Mouse (Mus musculus): ENCODE data around the gene Ubxn6.
"Not testable (repeated sequence)": the region's sequence is repeated elsewhere in the genome, so short reads cannot be mapped to it uniquely, and the experiment has no call there.

Ubxn6 gene

GRCm38 (mm10) chr17:56100811-56101210 lies 26.0 kb upstream of the Ubxn6 start:
- no peak for DNase-seq

DNA sequence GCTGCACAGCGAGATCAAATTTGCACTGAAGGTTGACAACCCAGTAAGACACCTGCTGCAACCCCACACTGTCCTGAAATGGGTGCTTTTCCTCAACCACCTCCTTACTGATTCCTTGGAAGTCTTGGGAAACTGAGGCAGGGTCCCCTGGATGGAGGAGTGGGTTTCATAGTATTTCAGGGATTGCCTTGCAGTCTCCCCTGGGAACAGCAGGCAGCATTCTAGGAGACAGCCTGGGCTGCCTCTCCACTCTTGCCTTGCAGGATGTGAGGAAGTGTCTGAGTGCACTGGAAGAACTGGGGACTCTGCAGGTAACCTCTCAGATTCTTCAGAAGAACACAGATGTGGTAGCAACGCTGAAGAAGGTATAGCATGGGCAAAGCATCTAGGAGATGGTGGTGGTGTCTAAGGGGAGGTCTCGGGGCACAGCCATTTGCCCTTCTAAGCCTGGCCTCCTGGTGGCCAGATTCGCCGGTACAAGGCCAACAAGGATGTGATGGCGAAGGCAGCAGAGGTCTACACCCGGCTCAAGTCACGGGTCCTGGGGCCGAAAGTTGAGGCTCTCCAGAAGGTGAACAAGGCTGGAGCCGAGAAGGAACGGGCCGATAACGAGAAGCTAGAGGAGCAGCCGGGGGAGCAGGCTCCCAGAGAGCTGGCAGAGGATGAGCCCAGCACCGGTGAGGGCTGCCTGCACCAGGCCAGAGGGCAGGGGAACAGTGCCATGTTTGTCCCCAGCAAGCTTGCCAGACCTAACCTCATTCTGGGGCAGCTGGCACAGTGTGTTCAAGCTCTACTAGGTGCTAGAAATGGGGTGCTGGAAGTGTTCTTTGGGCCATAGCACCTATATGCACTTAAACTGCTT lies 24.1 kb upstream of the Ubxn6 start:
- DNase-seq, result no peak

DNA sequence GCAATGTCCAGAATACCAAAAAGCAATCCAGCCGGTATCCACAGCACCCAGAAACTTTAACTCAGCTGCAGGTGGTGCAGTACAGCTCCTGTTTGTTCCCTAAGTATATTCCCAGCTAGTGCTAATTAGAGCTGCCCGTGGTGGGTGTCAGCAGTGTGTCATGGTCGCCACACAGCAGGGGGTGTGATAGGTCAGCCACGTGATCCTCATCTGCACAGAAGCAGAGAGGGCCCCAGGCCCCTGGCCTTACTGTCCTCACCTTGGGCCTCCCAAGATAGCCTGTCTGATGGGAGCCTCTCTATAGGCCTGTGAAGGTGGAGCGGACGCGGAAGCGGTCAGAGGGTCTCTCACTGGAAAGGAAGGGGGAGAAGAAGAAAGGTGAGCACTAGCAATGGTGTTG lies 23.4 kb upstream of the Ubxn6 start:
- DNase-seq, result no peak

- no peak for DNase-seq
These were observed 22.1 kb upstream of the Ubxn6 start for GRCm38 (mm10) chr17:56096883-56097282.

DNA sequence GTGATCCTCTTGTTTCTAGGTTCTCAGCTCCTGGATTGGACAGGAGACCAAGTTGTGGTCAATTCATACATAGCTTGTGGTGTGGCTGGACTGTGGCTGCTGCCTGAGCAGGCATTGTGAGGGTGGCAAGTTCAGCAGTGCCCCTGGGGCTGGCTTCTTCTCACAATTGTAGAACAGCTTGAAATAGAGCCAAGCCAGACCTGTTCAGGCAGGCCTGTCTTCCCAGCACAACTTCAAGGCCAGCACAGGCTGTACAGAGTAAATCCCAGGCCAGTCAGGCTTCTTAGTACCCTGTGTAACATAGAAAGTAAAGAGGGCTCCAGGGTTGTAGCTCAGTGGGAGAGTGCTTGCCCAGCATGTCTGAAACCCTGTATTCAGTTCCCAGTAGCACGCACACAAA lies 18.0 kb upstream of the Ubxn6 start:
- no peak for DNase-seq

DNA sequence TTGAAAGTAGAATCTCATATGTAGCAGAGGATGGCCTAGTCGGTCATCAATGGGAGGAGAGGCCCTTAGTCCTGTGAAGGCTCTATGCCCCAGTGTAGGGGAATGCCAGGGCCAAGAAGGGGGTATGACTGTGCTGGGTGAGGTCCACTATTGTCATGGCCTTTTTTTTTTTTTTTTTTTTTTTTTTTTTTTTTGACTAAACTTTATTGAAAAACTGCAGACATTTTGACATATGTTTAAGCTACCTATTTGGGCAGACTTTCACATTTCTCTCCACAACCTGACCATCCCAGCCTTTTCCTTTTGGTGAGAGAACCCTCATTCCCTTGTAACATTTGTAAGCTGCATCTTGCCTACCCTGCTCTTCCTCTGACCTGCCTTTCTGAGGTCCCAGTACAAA lies 17.5 kb upstream of the Ubxn6 start:
- no peak for DNase-seq

GRCm38 (mm10) chr17:56080781-56081585 lies 6.2 kb upstream of the Ubxn6 start:
- peak; percentile 56 for DNase-seq

DNA sequence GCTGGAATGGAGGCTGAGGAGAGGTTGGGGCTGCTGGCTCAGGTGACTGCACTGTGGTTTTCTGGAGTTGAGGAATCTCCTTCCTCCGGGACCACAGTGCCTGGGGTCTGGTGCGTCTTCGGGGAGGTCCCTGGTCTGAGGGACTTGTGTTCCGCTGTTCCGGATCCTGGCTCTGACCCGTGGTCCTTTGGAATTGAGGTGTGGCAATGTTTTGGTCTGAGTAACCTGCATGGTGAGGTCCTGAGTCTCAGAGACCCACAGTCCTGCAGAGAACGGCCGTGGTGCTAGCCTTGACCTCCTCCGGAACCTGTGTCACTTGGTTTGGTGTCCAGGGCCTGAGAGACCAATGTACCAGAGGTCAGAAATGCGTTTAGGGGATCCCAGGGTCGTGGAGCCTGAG lies 5.1 kb upstream of the Ubxn6 start:
- peak; percentile 69 for DNase-seq

DNA sequence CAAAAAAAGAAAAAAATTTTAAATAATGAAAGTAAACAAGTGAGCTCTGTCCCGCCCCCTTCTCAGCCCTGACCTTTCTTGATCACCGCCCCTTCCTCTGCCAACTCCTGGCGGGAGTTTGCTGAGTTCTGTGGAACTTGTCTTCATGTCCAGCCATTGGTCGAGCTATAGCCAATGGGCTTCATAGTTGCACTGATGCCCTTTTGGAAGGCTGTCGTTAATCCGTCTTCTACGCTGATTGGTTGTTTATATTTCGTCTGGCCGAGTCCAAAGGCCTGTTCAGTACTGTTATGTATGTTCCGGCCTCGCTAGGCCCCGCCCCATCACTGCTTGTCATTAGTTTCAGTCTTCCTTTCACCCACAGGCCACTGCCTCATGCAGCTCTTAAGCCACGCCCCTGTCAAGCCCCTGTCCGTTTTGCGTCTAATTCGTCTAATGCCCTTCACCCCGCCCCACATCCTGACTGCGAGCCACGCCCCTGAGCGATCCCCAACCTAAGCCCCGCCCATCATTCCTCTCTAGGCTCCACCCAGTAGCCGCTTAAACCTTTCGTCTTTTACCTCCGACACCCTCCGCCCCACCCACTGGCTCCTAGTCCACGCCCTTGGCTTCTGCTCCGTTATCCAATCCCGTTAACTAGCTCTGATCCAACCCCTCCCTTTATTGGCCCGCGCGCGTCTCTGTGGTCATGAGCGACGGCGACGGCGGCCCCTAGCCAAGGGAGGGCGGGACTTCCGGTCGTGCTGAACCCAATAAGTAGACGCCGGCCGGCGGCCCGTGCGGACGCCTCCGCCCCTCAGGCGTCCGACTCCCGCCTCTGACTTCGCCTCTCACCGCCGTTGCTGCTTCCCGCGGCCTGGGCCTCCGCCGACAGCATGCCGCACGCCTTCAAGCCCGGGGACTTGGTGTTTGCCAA lies 4.3 kb upstream of the Ubxn6 start, which contains the start of gene Hdgfl2:
Gene Hdgfl2, plus strand, starts transcription at position 755 of the 916 bp plus-strand sequence.
- DNase-seq, result peak; percentile 100

DNA sequence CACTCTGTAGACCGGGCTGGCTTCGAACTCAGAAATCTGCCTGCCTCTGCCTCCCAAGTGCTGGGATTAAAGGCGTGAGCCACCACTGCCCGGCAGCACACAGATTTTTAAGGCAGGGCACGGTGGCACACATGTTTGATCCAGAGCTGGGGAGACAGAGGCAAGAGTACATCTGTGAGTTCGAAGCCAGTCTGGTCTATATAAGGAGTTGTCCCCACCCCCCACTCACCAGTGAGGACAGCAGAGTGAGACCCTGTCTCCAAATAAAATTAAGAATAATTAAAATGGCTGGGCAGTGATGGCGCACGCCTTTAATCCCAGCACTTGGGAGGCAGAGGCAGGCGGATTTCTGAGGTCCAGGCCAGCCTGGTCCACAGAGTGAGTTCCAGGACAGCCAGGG lies 3.5 kb upstream of the Ubxn6 start:
- DNase-seq, result peak; percentile 75

DNA sequence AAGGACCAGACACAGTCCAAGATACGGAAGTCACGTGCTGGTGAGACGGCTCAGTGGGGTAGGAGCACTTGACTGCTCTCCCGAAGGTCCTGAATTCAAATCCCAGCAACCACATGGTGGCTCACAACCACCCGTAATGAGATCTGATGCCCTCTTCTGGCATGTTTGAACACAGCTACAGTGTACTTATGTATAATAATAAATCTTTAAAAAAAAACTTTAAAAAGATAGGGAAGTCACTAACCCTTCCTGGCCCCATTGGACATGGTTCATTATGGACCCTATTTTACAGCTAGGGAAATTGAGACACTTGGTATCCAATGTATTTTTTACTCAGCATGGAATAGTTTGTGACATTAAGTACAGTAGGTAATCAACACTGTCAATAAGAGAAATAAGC lies 2.7 kb upstream of the Ubxn6 start:
- DNase-seq, result no peak

GRCm38 (mm10) chr17:56074097-56074826 lies 566 bp downstream of the Ubxn6 start:
- DNase-seq, result peak; percentile 78

DNA sequence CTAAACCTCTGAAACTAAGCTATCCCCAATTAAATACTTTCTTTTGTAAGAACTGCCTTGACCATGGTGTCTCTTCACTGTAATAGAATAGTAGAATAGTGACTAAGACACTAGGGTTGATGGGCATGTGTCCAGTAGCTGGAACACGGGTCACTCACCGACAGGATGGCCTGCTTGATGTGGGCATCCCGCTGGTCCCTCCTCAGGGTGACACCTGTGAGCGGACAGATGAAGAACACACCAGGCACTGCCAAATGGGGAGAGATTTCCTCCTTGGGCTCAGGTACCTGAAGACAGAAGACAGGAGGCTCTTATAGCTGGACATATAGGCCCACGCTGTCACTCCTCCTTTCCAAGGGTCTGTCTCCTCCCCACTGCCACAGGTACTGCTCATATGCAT lies 2.6 kb downstream of the Ubxn6 start:
- no peak for DNase-seq

GRCm38 (mm10) chr17:56071126-56071525 lies 3.7 kb downstream of the Ubxn6 start:
- DNase-seq, result no peak

DNA sequence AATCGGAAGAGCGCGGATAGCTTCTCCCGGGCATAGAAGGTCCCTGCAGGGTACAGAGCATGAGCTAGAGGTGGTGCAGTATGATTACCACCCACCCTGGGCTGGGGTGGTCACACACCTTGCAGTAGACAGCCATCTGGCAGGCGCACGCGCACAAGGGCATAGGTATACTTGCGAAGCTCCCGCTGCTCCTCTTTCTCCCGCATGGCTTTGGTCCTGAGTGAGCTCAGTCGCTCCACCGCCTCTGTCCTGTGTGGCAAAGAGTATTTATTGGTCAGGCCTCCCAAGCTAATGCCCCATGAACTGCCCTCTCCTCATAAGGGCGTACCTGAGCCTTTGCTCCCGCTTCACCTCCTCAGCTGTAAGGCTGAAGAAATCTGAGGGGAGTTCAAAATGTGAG lies 5.8 kb downstream of the Ubxn6 start:
- DNase-seq, result peak; percentile 19

DNA sequence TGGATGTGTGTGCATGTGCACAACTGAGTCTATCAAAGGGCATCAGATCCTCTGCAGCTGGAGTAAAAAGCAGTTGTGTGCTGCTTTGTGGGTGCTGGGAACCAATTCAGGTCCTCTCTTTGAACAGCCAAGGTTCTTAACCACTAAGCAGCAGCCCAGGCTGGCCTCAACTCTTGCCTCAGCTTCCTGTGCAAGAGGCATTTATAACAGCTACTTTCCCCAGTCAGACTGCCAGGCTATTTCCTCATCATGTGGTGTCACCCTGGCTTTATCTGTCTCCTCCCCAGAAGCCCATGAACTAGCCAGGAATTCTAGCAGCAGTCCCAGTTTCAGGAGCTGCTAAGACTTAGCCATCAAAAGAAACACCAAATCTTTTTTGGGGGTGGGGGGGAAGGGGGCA lies 8.4 kb downstream of the Ubxn6 start:
- DNase-seq, result no peak

GRCm38 (mm10) chr17:56065715-56066114 lies 9.1 kb downstream of the Ubxn6 start:
- DNase-seq, result not testable (repeated sequence)

DNA sequence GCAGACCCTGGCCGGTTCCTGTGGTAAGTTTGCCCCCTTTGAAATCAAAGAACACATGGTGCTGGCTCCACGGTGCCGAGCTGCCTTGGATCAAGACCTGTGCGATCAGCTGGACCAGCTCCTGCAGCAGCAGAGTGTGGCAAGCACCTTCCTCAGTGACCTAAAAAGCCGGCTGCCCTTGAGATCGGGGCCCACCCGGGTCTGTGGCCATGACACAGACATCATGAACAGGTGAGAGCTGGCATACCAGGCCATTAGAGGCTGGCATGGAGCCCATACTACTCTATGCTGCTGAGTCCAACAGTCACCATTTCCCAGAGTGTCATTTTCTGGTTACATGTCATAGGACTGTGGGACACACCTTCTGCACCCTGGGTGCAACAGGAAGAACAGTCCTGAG lies 12.7 kb downstream of the Ubxn6 start:
- no peak for DNase-seq

- DNase-seq, result peak; percentile 74
These were observed 17.3 kb downstream of the Ubxn6 start for GRCm38 (mm10) chr17:56057381-56058120.

DNA sequence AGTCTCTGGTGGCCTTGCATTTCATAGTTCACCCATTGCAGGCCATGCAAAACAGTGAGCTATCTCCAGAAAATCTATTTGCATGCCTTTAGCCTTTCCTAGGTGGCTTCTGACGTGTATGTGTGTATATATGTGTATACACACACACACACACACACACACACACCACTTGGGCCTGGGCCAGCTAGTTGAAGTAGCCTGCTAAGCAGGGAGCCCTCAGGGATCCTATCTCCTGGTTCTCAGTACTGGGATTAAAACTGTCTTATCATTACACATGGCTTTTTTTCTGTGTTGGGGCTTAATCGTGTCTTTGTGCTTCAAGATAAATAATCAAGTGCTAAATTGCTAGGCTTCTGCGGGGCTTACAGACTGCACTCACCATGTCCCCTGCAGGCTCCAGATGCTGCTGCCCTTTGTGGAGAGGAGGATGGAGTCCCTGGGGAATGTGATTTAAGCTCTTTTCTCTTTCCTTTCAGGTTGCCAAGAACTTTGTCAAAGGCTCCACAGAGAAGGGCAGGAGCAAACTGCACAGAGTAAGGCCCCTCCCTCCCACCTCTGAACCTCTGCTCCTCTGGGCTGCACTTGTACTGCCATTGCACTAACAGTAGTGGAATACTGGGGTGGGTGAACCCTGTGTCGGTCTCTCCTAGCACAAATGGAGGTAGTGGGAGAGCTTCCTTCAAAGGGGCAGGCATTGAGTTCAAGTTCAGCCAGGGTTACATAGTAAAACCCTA lies 18.7 kb downstream of the Ubxn6 start:
- no peak for DNase-seq

- no peak for DNase-seq
These were observed 19.9 kb downstream of the Ubxn6 start for GRCm38 (mm10) chr17:56054938-56055337.

Data from cerebellum, adult 11-12 months (tissue).